ENCODE assay signal across 22 mouse cellular contexts in genomic region chr1:78328646-78329045, GRCm38 (mm10). TPM values are rescaled to one million over a fixed set of nuclear protein-coding genes. Genes with fewer than 3 reads are reported as not detected.
A peak's percentile ranks its signal among the peaks of the same experiment; 100 is the strongest.
DNase-seq lines count a peak whose midpoint lies in the region; ATAC-seq and TF ChIP-seq lines count a peak whose summit lies in the region.
"Had no signal": no experiment of that assay in that cellular context is flagged by ENCODE, and none has a peak within 500 bp of the region (broad histone marks: within the 10 kb centered on the region; RNA-seq: fewer than 3 reads in every experiment).

No protein-coding gene starts in this region.

- no peak overlapping the region for H3K27ac ChIP-seq in heart, embryonic 10.5 days
- no peak overlapping the region for H3K27ac ChIP-seq in heart, embryonic 11.5 days (ENCODE audit: low read depth, low read length)
- no peak overlapping the region for H3K27ac ChIP-seq in heart, embryonic 16.5 days (ENCODE audit: low read length)
- H3K27ac ChIP-seq in heart, adult 2 months: no peak overlapping the region
- H3K27ac ChIP-seq: embryonic facial prominence, embryonic 13.5 days; embryonic facial prominence, embryonic 15.5 days; forebrain, embryonic 10.5 days; forebrain, embryonic 12.5 days had no signal

- no peak for ATAC-seq in heart, embryonic 11.5 days (replicated peaks; ENCODE audit: insufficient number of reproducible peaks, low FRiP score, low TSS enrichment)
- peak; percentile 76 for ATAC-seq in heart, embryonic 16.5 days (replicated peaks; ENCODE audit: extremely low read depth, insufficient read depth, low FRiP score)
- ATAC-seq: forebrain, embryonic 14.5 days; forebrain, embryonic 16.5 days had no signal

- H3K9me3 ChIP-seq in heart, embryonic 10.5 days: no peaks in the 10 kb centered on the region
- H3K9me3 ChIP-seq in heart, embryonic 11.5 days (replicated peaks; ENCODE audit: control insufficient read depth, low read length): no peaks in the 10 kb centered on the region
- H3K9me3 ChIP-seq in heart, embryonic 16.5 days (replicated peaks; ENCODE audit: control insufficient read depth, low read length): no peaks in the 10 kb centered on the region
- H3K9me3 ChIP-seq: embryonic facial prominence, embryonic 13.5 days; embryonic facial prominence, embryonic 15.5 days; forebrain, embryonic 10.5 days; forebrain, embryonic 12.5 days had no signal

- TF ChIP-seq EP300 in heart, adult 2 months (IDR thresholded peaks at IDR 0.05; ENCODE audit: insufficient read depth, low read depth, low read length): no peak

- no peak for TF ChIP-seq CTCF in heart, adult 2 months (IDR thresholded peaks at IDR 0.05)

- H3K9ac ChIP-seq in heart, embryonic 11.5 days (ENCODE audit: low read depth, low read length): no peak overlapping the region
- no peak overlapping the region for H3K9ac ChIP-seq in heart, embryonic 16.5 days (ENCODE audit: low read length)
- no peak overlapping the region for H3K9ac ChIP-seq in heart, adult 2 months (ENCODE audit: low read depth, low read length)
- H3K9ac ChIP-seq: embryonic facial prominence, embryonic 13.5 days; embryonic facial prominence, embryonic 15.5 days; forebrain, embryonic 12.5 days had no signal

- intact Hi-C loops in heart, adult 2 months (cut with DNase I): no loop called here

- H3K4me2 ChIP-seq in heart, embryonic 11.5 days: no peak overlapping the region
- no peak overlapping the region for H3K4me2 ChIP-seq in heart, embryonic 16.5 days (ENCODE audit: low read depth, low read length)
- H3K4me2 ChIP-seq: embryonic facial prominence, embryonic 13.5 days; embryonic facial prominence, embryonic 15.5 days; forebrain, embryonic 12.5 days had no signal

- TF ChIP-seq POLR2A in heart, adult 2 months (IDR thresholded peaks at IDR 0.05; ENCODE audit: insufficient read depth, low read depth, low read length): no peak

- WGBS in heart, embryonic 10.5 days: 86% methylated on average over 4 of the region's 4 CpGs
- WGBS in heart, embryonic 11.5 days (ENCODE audit: insufficient replicate concordance): 79% methylated on average over 4 of the region's 4 CpGs
- WGBS in heart, embryonic 16.5 days: 36% methylated on average over 4 of the region's 4 CpGs
- WGBS in heart, adult 2 months: 56% methylated on average over 4 of the region's 4 CpGs

- no peaks in the 10 kb centered on the region for H3K27me3 ChIP-seq in heart, embryonic 10.5 days (ENCODE audit: insufficient read depth, poor library complexity, severe bottlenecking)
- H3K27me3 ChIP-seq in heart, embryonic 11.5 days (ENCODE audit: control insufficient read depth, insufficient read depth, low read length): no peaks in the 10 kb centered on the region
- H3K27me3 ChIP-seq in heart, embryonic 16.5 days (ENCODE audit: control insufficient read depth, insufficient read depth, low read length): no peaks in the 10 kb centered on the region
- no peaks in the 10 kb centered on the region for H3K27me3 ChIP-seq in heart, adult 2 months (ENCODE audit: control insufficient read depth, insufficient read depth, low read length)
- H3K27me3 ChIP-seq: embryonic facial prominence, embryonic 13.5 days; embryonic facial prominence, embryonic 15.5 days; forebrain, embryonic 12.5 days had no signal

- no peaks in the 10 kb centered on the region for H3K79me2 ChIP-seq in heart, adult 2 months (replicated peaks; ENCODE audit: control insufficient read depth, insufficient read depth, low read length)

- no peaks in the 10 kb centered on the region for H3K36me3 ChIP-seq in heart, embryonic 10.5 days
- H3K36me3 ChIP-seq in heart, embryonic 11.5 days (ENCODE audit: control insufficient read depth, insufficient read depth, low read length): no peaks in the 10 kb centered on the region
- no peaks in the 10 kb centered on the region for H3K36me3 ChIP-seq in heart, embryonic 16.5 days (ENCODE audit: control insufficient read depth, insufficient read depth)
- H3K36me3 ChIP-seq in heart, adult 2 months (ENCODE audit: control insufficient read depth, insufficient read depth, low read length): no peaks in the 10 kb centered on the region
- H3K36me3 ChIP-seq: embryonic facial prominence, embryonic 13.5 days; embryonic facial prominence, embryonic 15.5 days; forebrain, embryonic 10.5 days; forebrain, embryonic 12.5 days had no signal

- H3K4me1 ChIP-seq in heart, embryonic 10.5 days: no peaks in the 10 kb centered on the region
- no peaks in the 10 kb centered on the region for H3K4me1 ChIP-seq in heart, embryonic 11.5 days (ENCODE audit: control insufficient read depth, insufficient read depth, low read length)
- H3K4me1 ChIP-seq in heart, embryonic 16.5 days (ENCODE audit: control insufficient read depth, insufficient read depth, low read length): peaks cover 10% of the 10 kb centered on the region
- H3K4me1 ChIP-seq in heart, adult 2 months (ENCODE audit: control insufficient read depth, insufficient read depth, low read length): no peaks in the 10 kb centered on the region
- H3K4me1 ChIP-seq: forebrain, embryonic 10.5 days; forebrain, embryonic 12.5 days had no signal

- DNase-seq in heart, embryonic 10.5 days (ENCODE audit: low spot score): peak; percentile 7
- DNase-seq in heart, adult 2 months: no peak
- DNase-seq: adrenal gland, adult 2 months; adrenal gland, postnatal 10 days; adrenal gland, postnatal 25 days; cerebellum, adult 11 months; cerebellum, adult 18-20 months; cerebellum, adult 8-10 months; cerebellum, adult 9-11 months; cerebellum, postnatal 14 days; cerebellum, postnatal 36 days; embryo, embryonic 11 days had no signal

- no peak overlapping the region for H3K4me3 ChIP-seq in heart, embryonic 10.5 days
- no peak overlapping the region for H3K4me3 ChIP-seq in heart, embryonic 11.5 days (ENCODE audit: low read depth, low read length)
- no peak overlapping the region for H3K4me3 ChIP-seq in heart, embryonic 16.5 days (ENCODE audit: low read length)
- H3K4me3 ChIP-seq in heart, adult 2 months: no peak overlapping the region
- H3K4me3 ChIP-seq: embryonic facial prominence, embryonic 13.5 days; embryonic facial prominence, embryonic 15.5 days; erythroblast, embryonic 14.5 days; forebrain, embryonic 10.5 days; forebrain, embryonic 12.5 days had no signal

RNA-seq across cellular contexts. Expression of gene Sgpp2, which starts 18.5 kb away (rescaled TPM):
- polyA plus RNA-seq in heart, embryonic 10.5 days (2016; fragmentation: Nextera tagmentation; extraction: Ambion mirVana): 0.11 and 0.65 TPM in 2 replicates
- polyA plus RNA-seq in heart, embryonic 11.5 days (2014; fragmentation: Nextera tagmentation; extraction: Ambion mirVana): 0.28 and 0.46 TPM in 2 replicates
- 0.22 and 0.28 TPM in 2 replicates for polyA plus RNA-seq in heart, embryonic 16.5 days (2015; fragmentation: Nextera tagmentation; extraction: Ambion mirVana)
- under 1 TPM in 1 of 2 experiments, not detected in 1; 0.09 TPM for total RNA-seq in heart, adult 2 months (2021)
- 0.26 and 0.31 TPM in 2 replicates for polyA plus RNA-seq in heart, adult 2 months (2012; rRNA removed)
- total RNA-seq: common myeloid progenitor, adult 5-6 weeks had no signal
- polyA plus RNA-seq: erythroblast, embryonic 14.5 days had no signal
